Mouse (Mus musculus): ENCODE measurements around the gene Ifitm2. TPM values are rescaled to one million over a fixed set of nuclear protein-coding genes. Genes with fewer than 3 reads are reported as not detected.

Ifitm2 gene
- total and polyA plus RNA-seq, 2 experiments from 2014 or later = 45.2 to 240 TPM

- DNase-seq = no peak
- Histone ChIP-seq H3K9ac (no peak overlapping the region), H3K36me3 (ENCODE audit: insufficient read depth) (no peaks in the 10 kb centered on the region), H3K27ac (ENCODE audit: low read depth, low read length) (no peak overlapping the region), H3K27me3 (ENCODE audit: insufficient read depth, low read length) (no peaks in the 10 kb centered on the region), H3K4me2 (ENCODE audit: low read depth) (no peak overlapping the region), H3K4me1 (ENCODE audit: insufficient read depth) (no peaks in the 10 kb centered on the region), H3K9me3 (ENCODE audit: low read length) (no peaks in the 10 kb centered on the region), H3K4me3 (ENCODE audit: low read depth, low read length) (no peak overlapping the region)
- 90% methylated on average over 6 of the region's 6 CpGs for WGBS
- TF ChIP-seq CTCF (IDR thresholded peaks at IDR 0.05; ENCODE audit: low read depth) = no peak
- ATAC-seq = no peak
Measured at GRCm38 (mm10) chr7:140949255-140949654, 6.5 kb downstream of the Ifitm2 start.

- Histone ChIP-seq H3K4me3 (ENCODE audit: low read depth, low read length) (no peak overlapping the region), H3K4me1 (ENCODE audit: insufficient read depth) (no peaks in the 10 kb centered on the region), H3K27ac (ENCODE audit: low read depth, low read length) (no peak overlapping the region), H3K9me3 (ENCODE audit: low read length) (no peaks in the 10 kb centered on the region), H3K36me3 (ENCODE audit: insufficient read depth) (no peaks in the 10 kb centered on the region), H3K27me3 (ENCODE audit: insufficient read depth, low read length) (no peaks in the 10 kb centered on the region), H3K9ac (no peak overlapping the region), H3K4me2 (ENCODE audit: low read depth) (no peak overlapping the region)
- no peak for TF ChIP-seq CTCF (IDR thresholded peaks at IDR 0.05; ENCODE audit: low read depth)
- WGBS = 90% methylated on average over 8 of the region's 8 CpGs
- ATAC-seq = no peak
- DNase-seq = no peak
Measured at GRCm38 (mm10) chr7:140948161-140948560, 7.6 kb downstream of the Ifitm2 start.

- no peaks in the 10 kb centered on the region for H3K9me3 ChIP-seq (ENCODE audit: low read length)
- no peak overlapping the region for H3K4me3 ChIP-seq (ENCODE audit: low read depth, low read length)
- DNase-seq = no peak
- 74% methylated on average over 7 of the region's 7 CpGs for WGBS
- H3K27me3 ChIP-seq (ENCODE audit: insufficient read depth, low read length) = no peaks in the 10 kb centered on the region
- no peaks in the 10 kb centered on the region for H3K4me1 ChIP-seq (ENCODE audit: insufficient read depth)
- TF ChIP-seq CTCF (IDR thresholded peaks at IDR 0.05; ENCODE audit: low read depth) = no peak
- H3K9ac ChIP-seq = no peak overlapping the region
- no peak overlapping the region for H3K27ac ChIP-seq (ENCODE audit: low read depth, low read length)
- H3K4me2 ChIP-seq (ENCODE audit: low read depth) = no peak overlapping the region
- no peak for ATAC-seq
- no peaks in the 10 kb centered on the region for H3K36me3 ChIP-seq (ENCODE audit: insufficient read depth)
Measured at GRCm38 (mm10) chr7:140946980-140947379, 8.8 kb downstream of the Ifitm2 start.

- Histone ChIP-seq H3K9ac (no peak overlapping the region), H3K27me3 (ENCODE audit: insufficient read depth, low read length) (no peaks in the 10 kb centered on the region), H3K36me3 (ENCODE audit: insufficient read depth) (no peaks in the 10 kb centered on the region), H3K4me1 (ENCODE audit: insufficient read depth) (no peaks in the 10 kb centered on the region), H3K9me3 (ENCODE audit: low read length) (no peaks in the 10 kb centered on the region), H3K4me2 (ENCODE audit: low read depth) (no peak overlapping the region), H3K27ac (ENCODE audit: low read depth, low read length) (no peak overlapping the region), H3K4me3 (ENCODE audit: low read depth, low read length) (no peak overlapping the region)
- no peak for ATAC-seq
- no peak for DNase-seq
- 96% methylated on average over 10 of the region's 10 CpGs for WGBS
- TF ChIP-seq CTCF (IDR thresholded peaks at IDR 0.05; ENCODE audit: low read depth) = no peak
Measured at GRCm38 (mm10) chr7:140946311-140946710, 9.5 kb downstream of the Ifitm2 start.

- H3K27me3 ChIP-seq (ENCODE audit: insufficient read depth, low read length) = no peaks in the 10 kb centered on the region
- TF ChIP-seq CTCF (IDR thresholded peaks at IDR 0.05; ENCODE audit: low read depth) = no peak
- H3K27ac ChIP-seq (ENCODE audit: low read depth, low read length) = no peak overlapping the region
- H3K4me3 ChIP-seq (ENCODE audit: low read depth, low read length) = no peak overlapping the region
- no peak for DNase-seq
- no peaks in the 10 kb centered on the region for H3K9me3 ChIP-seq (ENCODE audit: low read length)
- no peak for ATAC-seq
- WGBS = 91% methylated on average over 5 of the region's 5 CpGs
- H3K4me1 ChIP-seq (ENCODE audit: insufficient read depth) = no peaks in the 10 kb centered on the region; the same call in 1 of the 2 replicates
- H3K36me3 ChIP-seq (ENCODE audit: insufficient read depth) = no peaks in the 10 kb centered on the region
- no peak overlapping the region for H3K4me2 ChIP-seq (ENCODE audit: low read depth)
- no peak overlapping the region for H3K9ac ChIP-seq
Measured at GRCm38 (mm10) chr7:140945247-140945646, 10.5 kb downstream of the Ifitm2 start.

GRCm38 (mm10) chr7:140944236-140944635 lies 11.6 kb downstream of the Ifitm2 start:
- no peak for DNase-seq
- Histone ChIP-seq H3K4me3 (ENCODE audit: low read depth, low read length) (no peak overlapping the region), H3K9ac (no peak overlapping the region), H3K27me3 (ENCODE audit: insufficient read depth, low read length) (no peaks in the 10 kb centered on the region), H3K4me1 (ENCODE audit: insufficient read depth) (no peaks in the 10 kb centered on the region; the same call in 1 of the 2 replicates), H3K9me3 (ENCODE audit: low read length) (no peaks in the 10 kb centered on the region), H3K36me3 (ENCODE audit: insufficient read depth) (no peaks in the 10 kb centered on the region), H3K27ac (ENCODE audit: low read depth, low read length) (no peak overlapping the region), H3K4me2 (ENCODE audit: low read depth) (no peak overlapping the region)
- no peak for TF ChIP-seq CTCF (IDR thresholded peaks at IDR 0.05; ENCODE audit: low read depth)
- 94% methylated on average over 7 of the region's 7 CpGs for WGBS
- ATAC-seq = no peak

- no peaks in the 10 kb centered on the region; the same call in 1 of the 2 replicates for H3K4me1 ChIP-seq (ENCODE audit: insufficient read depth)
- H3K9ac ChIP-seq = no peak overlapping the region
- TF ChIP-seq CTCF (IDR thresholded peaks at IDR 0.05; ENCODE audit: low read depth) = no peak
- no peak for ATAC-seq
- no peak for DNase-seq
- H3K27me3 ChIP-seq (ENCODE audit: insufficient read depth, low read length) = no peaks in the 10 kb centered on the region
- no peak overlapping the region for H3K4me2 ChIP-seq (ENCODE audit: low read depth)
- no peaks in the 10 kb centered on the region for H3K9me3 ChIP-seq (ENCODE audit: low read length)
- no peak overlapping the region for H3K4me3 ChIP-seq (ENCODE audit: low read depth, low read length)
- WGBS = 94% methylated on average over 4 of the region's 4 CpGs
- H3K36me3 ChIP-seq (ENCODE audit: insufficient read depth) = no peaks in the 10 kb centered on the region
- H3K27ac ChIP-seq (ENCODE audit: low read depth, low read length) = no peak overlapping the region
Measured at GRCm38 (mm10) chr7:140943356-140943755, 12.4 kb downstream of the Ifitm2 start.

GRCm38 (mm10) chr7:140942811-140943210 lies 13.0 kb downstream of the Ifitm2 start:
- Histone ChIP-seq H3K9ac (no peak overlapping the region), H3K4me3 (ENCODE audit: low read depth, low read length) (no peak overlapping the region), H3K9me3 (ENCODE audit: low read length) (no peaks in the 10 kb centered on the region), H3K27me3 (ENCODE audit: insufficient read depth, low read length) (no peaks in the 10 kb centered on the region), H3K27ac (ENCODE audit: low read depth, low read length) (no peak overlapping the region), H3K36me3 (ENCODE audit: insufficient read depth) (no peaks in the 10 kb centered on the region), H3K4me1 (ENCODE audit: insufficient read depth) (no peaks in the 10 kb centered on the region; the same call in 1 of the 2 replicates), H3K4me2 (ENCODE audit: low read depth) (no peak overlapping the region)
- 92% methylated on average over 10 of the region's 10 CpGs for WGBS
- TF ChIP-seq CTCF (IDR thresholded peaks at IDR 0.05; ENCODE audit: low read depth) = no peak
- DNase-seq (no peak), ATAC-seq (no peak)

Measured in forebrain, postnatal 0 days (tissue).